Mouse (Mus musculus) forebrain, embryonic 11.5 days (tissue): Measurements from ENCODE around the gene Tmc3. TPM values are rescaled to one million over a fixed set of nuclear protein-coding genes. Genes with fewer than 3 reads are reported as not detected.

ENCODE experiments used
- ATAC-seq: fragments of 200-750 bp; cut with Nextera tagmentation; replicated peaks from 2 replicates; pipeline ENCODE4 v1.8.0; 2017; ENCODE audit warnings: moderate TSS enrichment; ENCODE audit not compliant: low FRiP score
- DNase-seq: peaks from one replicate; pipeline ENCODE4 v3.0.0-alpha.2; 2017; ENCODE audit warnings: low spot score
- H3K27ac ChIP-seq: fragments of 300-500 bp; sonication (generic); 2 replicates; pipeline ENCODE4 v1.5.1; 2014; ENCODE audit warnings: low read depth, low read length
- H3K27me3 ChIP-seq: fragments of 300-500 bp; sonication (generic); 2 replicates; pipeline ENCODE4 v1.6.1; 2014; ENCODE audit warnings: mild to moderate bottlenecking, low read length, mixed read lengths; ENCODE audit not compliant: control insufficient read depth, insufficient read depth
- H3K36me3 ChIP-seq: fragments of 300-500 bp; sonication (generic); 2 replicates; pipeline ENCODE4 v1.6.1; 2014; ENCODE audit warnings: mild to moderate bottlenecking, low read length, moderate library complexity, mixed read lengths; ENCODE audit not compliant: control insufficient read depth, insufficient read depth
- H3K4me1 ChIP-seq: fragments of 300-500 bp; sonication (generic); replicated peaks from 2 replicates; pipeline ENCODE4 v1.6.1; 2014; ENCODE audit warnings: low read length, mixed read lengths; ENCODE audit not compliant: control insufficient read depth, insufficient read depth
- H3K4me2 ChIP-seq: fragments of 300-500 bp; sonication (generic); 2 replicates; pipeline ENCODE4 v1.6.1; 2014; ENCODE audit warnings: low read depth, mild to moderate bottlenecking, low read length, moderate library complexity, mixed read lengths; ENCODE audit not compliant: severe bottlenecking
- H3K4me3 ChIP-seq: fragments of 300-500 bp; sonication (generic); 2 replicates; pipeline ENCODE4 v1.5.1; 2014; ENCODE audit warnings: low read depth, low read length
- H3K9ac ChIP-seq: fragments of 300-500 bp; sonication (generic); 2 replicates; pipeline ENCODE4 v1.6.1; 2014; ENCODE audit warnings: low read length
- H3K9me3 ChIP-seq: fragments of 300-500 bp; sonication (generic); 2 replicates; pipeline ENCODE4 v1.6.1; 2016; ENCODE audit warnings: low read length, mixed read lengths; ENCODE audit not compliant: control insufficient read depth
- WGBS: fragments of 180-500 bp; shearing (Covaris S2); extraction: QIAGEN DNeasy Blood & Tissue Kit; methylation state at CpG from one replicate; pipeline ENCODE4 v1.1.7; 2014; 5-methylcytosine and 5-hydroxymethylcytosine counted together
- polyA plus RNA-seq: library from polyadenylated mRNA; unstranded; fragments of >200 nt; fragmentation: Nextera tagmentation; extraction: Ambion mirVana; gene quantifications from 2 replicates; pipeline ENCODE4 v1.2.1, GENCODE M21; 2014

The Tmc3 gene
- polyA plus RNA-seq, 1 experiment from 2014 or later = 0.17 TPM

DNA sequence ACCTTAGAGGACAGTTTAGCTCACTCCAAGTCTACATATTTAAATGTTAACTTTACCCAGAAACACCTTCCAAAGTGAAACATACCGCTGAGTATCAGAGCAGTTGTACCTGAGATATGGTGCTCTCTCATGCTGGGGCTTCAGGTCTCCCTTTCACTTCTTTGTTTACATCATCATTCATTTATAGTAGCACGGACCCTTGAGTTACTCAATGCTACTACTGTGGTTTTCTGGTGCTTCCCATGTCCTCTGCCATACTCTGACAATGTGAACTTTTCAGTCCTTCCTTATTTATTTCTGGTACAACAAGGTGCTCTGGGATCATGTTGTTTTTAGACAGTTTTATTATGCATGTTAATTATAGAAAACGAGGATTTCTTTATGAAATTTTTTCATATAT is 25.2 kb upstream of the Tmc3 start:
- Histone ChIP-seq H3K9me3 (no peaks in the 10 kb centered on the region), H3K27me3 (no peaks in the 10 kb centered on the region), H3K9ac (no peak overlapping the region), H3K36me3 (no peaks in the 10 kb centered on the region), H3K4me2 (no peak overlapping the region), H3K4me3 (no peak overlapping the region), H3K4me1 (no peaks in the 10 kb centered on the region), H3K27ac (no peak overlapping the region)
- no peak for ATAC-seq
- DNase-seq = no peak
- WGBS = 84% methylated on average over 3 of the region's 3 CpGs

DNA sequence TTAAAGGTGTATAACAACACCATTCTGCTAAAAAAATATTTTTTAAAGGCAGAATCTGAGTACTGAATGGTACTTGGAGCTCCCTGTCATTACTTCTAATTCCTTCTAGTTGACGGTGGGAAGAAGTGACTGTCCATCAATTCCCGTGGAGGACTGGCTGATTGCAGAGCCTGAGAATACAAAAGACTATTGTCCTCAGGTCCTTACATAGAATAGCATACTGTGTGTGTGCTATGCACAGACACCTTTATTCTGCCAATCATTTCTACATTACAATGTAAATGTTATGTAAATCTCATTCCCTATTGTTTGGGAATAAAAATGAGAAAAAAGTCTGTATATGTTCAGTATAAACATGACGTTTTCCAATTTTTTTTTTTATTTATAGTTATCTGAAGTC is 22.9 kb upstream of the Tmc3 start:
- H3K4me1 ChIP-seq = 0 out of 2 replicates have a peak, but pooled peaks cover 2% of the 10 kb centered on the region
- no peaks in the 10 kb centered on the region for H3K9me3 ChIP-seq
- H3K27ac ChIP-seq = no peak overlapping the region
- H3K27me3 ChIP-seq = no peaks in the 10 kb centered on the region
- no peak overlapping the region for H3K4me3 ChIP-seq
- H3K9ac ChIP-seq = no peak overlapping the region
- no peak overlapping the region for H3K4me2 ChIP-seq
- H3K36me3 ChIP-seq = no peaks in the 10 kb centered on the region
- DNase-seq (no peak), ATAC-seq (no peak)
- WGBS = 22% methylated on average over 3 of the region's 3 CpGs

DNA sequence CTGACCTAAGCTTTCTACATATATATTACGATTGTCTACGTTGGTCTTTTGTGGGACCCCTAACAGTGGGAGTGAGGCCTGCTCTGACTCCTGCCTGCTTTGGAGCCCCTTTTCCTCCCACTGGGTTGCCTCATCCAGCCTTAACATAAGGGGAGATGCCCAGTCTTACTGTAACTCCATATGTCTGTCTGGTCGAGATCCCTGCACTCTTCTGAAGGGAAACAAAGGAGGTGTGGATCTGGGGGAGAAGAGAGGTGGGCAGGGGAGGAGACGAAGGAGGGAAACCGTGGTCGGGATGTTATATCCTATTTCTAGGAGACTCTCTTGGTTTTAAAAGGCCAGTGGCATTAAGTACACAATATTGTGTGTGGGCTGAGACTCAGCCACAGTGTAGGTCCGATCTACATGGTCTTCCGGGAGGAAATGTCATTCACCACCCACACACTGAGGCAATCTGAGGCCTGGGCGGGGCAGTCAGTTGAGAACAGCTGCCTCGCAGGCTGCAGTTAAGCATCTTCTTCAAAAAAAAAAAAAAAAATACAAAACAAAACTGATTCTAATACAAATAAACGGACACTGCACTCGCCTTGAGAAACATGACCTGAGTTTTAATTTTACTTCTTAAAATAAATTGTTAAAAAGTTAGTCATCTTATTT is 20.0 kb upstream of the Tmc3 start:
- ATAC-seq (no peak), DNase-seq (no peak)
- Histone ChIP-seq H3K9me3 (no peaks in the 10 kb centered on the region), H3K27ac (no peak overlapping the region), H3K27me3 (no peaks in the 10 kb centered on the region), H3K9ac (no peak overlapping the region), H3K4me2 (no peak overlapping the region), H3K4me1 (0 out of 2 replicates have a peak, but pooled peaks cover 2% of the 10 kb centered on the region), H3K4me3 (no peak overlapping the region), H3K36me3 (no peaks in the 10 kb centered on the region)
- WGBS = 78% methylated on average over 12 of the region's 12 CpGs

DNA sequence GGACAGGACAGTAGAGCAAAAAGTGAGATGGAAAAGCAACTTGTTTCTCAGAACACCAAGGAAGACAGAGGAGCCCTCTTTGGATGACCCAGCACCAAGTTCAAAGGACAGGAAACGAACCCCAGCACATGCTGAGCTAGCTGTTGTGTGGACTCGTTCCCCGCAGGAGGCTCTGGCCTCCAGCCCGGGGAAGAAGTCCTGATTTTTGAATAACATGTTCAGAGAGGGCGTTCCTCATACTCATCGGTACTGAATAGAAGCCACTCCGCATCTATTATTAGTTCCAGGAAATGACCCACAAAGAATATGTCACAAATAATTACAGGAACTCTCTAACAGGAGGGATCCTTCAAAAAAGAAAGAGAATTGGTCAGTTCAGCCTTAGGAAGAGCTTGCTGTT is 18.8 kb upstream of the Tmc3 start:
- Histone ChIP-seq H3K4me2 (no peak overlapping the region), H3K27ac (no peak overlapping the region), H3K4me3 (no peak overlapping the region), H3K9me3 (no peaks in the 10 kb centered on the region), H3K9ac (no peak overlapping the region), H3K36me3 (no peaks in the 10 kb centered on the region), H3K4me1 (0 out of 2 replicates have a peak, but pooled peaks cover 2% of the 10 kb centered on the region), H3K27me3 (no peaks in the 10 kb centered on the region)
- DNase-seq (no peak), ATAC-seq (no peak)
- 43% methylated on average over 7 of the region's 7 CpGs for WGBS

DNA sequence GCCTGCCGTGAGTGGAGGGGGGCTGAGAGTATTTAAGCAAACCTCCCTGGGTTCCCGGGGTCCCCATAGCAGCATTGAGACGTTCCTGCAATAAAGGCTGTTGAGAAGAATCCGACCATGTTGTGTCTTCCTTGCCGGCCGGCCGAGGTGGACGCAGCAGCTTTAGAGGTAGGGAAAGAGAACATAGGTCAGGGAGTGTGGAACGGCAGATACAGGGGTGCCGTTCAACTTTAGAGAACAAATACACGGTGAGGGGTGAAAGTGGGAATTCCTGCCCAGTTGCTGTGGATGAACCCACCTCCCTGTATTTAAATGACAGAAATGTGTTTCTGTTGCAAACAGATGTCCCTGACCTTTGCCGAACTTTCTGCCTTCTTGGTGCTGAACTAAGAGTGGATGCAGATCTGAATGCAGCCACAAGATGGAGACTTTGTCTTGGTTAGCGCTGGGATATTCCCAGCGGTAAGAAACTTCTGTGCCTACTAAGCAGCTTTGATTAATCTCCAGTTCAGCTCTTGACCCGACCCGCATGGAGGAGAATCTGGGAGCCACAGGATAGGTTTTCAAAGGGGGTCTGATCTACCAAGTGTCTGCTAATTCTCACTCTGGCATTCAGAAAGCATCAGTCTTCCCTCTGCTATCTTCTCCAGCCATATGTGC is 16.8 kb upstream of the Tmc3 start:
- Histone ChIP-seq H3K4me3 (no peak overlapping the region), H3K4me1 (0 out of 2 replicates have a peak, but pooled peaks cover 2% of the 10 kb centered on the region), H3K9ac (no peak overlapping the region), H3K36me3 (no peaks in the 10 kb centered on the region), H3K27me3 (no peaks in the 10 kb centered on the region), H3K27ac (no peak overlapping the region), H3K9me3 (no peaks in the 10 kb centered on the region), H3K4me2 (no peak overlapping the region)
- ATAC-seq = no peak
- 56% methylated on average over 16 of the region's 16 CpGs for WGBS
- DNase-seq = no peak

DNA sequence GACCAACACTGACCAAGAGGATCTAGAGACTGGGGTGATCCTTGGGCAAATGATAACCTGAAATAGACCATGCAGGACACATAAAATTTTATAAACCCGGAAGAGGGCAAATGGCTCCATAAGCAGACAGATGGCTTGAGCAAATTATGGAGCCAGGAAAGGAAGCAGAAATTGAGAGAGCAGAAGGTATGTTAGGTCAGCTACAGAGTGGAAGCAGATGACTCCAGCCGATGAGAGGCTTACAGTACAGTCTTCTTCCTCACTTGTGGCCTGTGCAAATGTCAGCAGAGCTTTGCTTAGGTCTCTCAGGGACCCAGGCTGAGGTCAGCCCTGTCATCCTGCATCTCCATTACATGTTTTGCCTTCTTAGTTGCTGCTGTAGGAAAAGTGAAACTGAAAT is 15.9 kb upstream of the Tmc3 start:
- Histone ChIP-seq H3K4me2 (no peak overlapping the region), H3K27me3 (no peaks in the 10 kb centered on the region), H3K4me3 (no peak overlapping the region), H3K4me1 (0 out of 2 replicates have a peak, but pooled peaks cover 2% of the 10 kb centered on the region), H3K36me3 (no peaks in the 10 kb centered on the region), H3K9me3 (no peaks in the 10 kb centered on the region), H3K27ac (no peak overlapping the region), H3K9ac (no peak overlapping the region)
- 90% methylated on average over 2 of the region's 2 CpGs for WGBS
- ATAC-seq = no peak
- no peak for DNase-seq

DNA sequence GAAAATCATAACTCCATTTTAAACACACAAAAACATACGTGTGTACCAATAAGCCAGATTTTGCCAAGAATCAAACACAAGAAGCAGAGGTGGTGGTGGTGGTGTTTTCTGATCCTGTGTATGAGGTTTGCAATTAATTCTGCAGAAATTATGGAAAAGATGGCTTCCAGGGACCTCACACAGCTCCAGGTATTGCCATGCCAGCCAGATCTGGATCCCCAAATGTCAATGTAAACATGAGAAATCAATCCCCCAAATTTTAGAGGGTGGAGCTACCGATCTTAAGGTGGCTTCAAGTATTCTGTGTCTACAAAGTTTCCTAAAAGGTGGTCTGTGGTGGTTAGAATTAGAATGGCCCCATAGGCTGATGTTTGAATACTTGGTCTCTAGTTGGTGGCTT is 15.3 kb upstream of the Tmc3 start:
- H3K9me3 ChIP-seq = no peaks in the 10 kb centered on the region
- 88% methylated on average over 2 of the region's 2 CpGs for WGBS
- H3K27ac ChIP-seq = no peak overlapping the region
- no peak for DNase-seq
- H3K36me3 ChIP-seq = no peaks in the 10 kb centered on the region
- H3K4me1 ChIP-seq = 0 out of 2 replicates have a peak, but pooled peaks cover 2% of the 10 kb centered on the region
- ATAC-seq = no peak
- H3K4me3 ChIP-seq = no peak overlapping the region
- H3K4me2 ChIP-seq = no peak overlapping the region
- no peaks in the 10 kb centered on the region for H3K27me3 ChIP-seq
- no peak overlapping the region for H3K9ac ChIP-seq

DNA sequence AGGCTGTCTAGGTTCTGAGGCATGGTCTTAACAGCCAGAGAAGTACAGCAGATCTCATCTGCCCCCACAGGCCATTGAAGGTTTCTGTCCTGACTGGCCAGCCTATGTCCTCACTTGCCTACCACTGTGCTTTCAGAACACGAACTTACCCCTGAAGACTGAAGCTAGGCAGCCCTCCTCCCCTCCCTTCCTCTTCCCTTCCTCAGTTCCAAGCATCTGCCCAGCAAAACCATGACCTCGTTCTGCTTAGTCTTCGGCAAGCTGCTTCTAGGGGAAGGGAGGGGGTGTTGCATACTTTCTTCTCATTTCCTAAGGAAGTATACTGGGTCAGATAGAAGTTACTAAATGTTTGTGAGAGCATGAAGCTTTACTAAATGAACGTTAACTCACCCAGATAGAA is 13.7 kb upstream of the Tmc3 start:
- H3K27me3 ChIP-seq = no peaks in the 10 kb centered on the region
- H3K9me3 ChIP-seq = no peaks in the 10 kb centered on the region
- no peak overlapping the region for H3K27ac ChIP-seq
- no peak overlapping the region for H3K9ac ChIP-seq
- DNase-seq = no peak
- no peak overlapping the region for H3K4me3 ChIP-seq
- WGBS = 62% methylated on average over 4 of the region's 4 CpGs
- H3K4me1 ChIP-seq = no peaks in the 10 kb centered on the region
- H3K36me3 ChIP-seq = no peaks in the 10 kb centered on the region
- no peak overlapping the region for H3K4me2 ChIP-seq
- no peak for ATAC-seq

DNA sequence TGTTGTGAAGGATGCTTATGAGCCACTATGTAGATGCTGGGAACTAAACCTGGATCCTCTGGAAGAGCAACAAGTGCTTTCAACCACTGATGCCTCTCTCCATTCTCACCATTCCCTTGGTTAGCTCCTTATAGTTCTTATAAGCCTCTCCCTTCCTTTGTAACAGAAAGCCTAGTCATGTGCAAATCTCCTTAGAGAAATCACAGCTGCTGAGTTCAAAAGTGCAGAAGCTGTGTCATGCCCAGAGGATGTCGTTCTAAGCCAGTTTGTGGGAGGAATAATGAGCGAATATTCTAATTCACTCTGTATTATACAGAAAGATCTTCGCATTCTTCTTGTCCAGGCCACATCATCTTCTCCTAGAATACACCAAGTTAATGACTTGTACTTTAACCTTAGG is 12.8 kb upstream of the Tmc3 start:
- ATAC-seq (no peak), DNase-seq (no peak)
- WGBS = 65% methylated on average over 3 of the region's 3 CpGs
- no peak overlapping the region for H3K4me2 ChIP-seq
- H3K36me3 ChIP-seq = no peaks in the 10 kb centered on the region
- no peak overlapping the region for H3K9ac ChIP-seq
- H3K27ac ChIP-seq = no peak overlapping the region
- no peak overlapping the region for H3K4me3 ChIP-seq
- H3K4me1 ChIP-seq = no peaks in the 10 kb centered on the region
- no peaks in the 10 kb centered on the region for H3K27me3 ChIP-seq
- no peaks in the 10 kb centered on the region for H3K9me3 ChIP-seq
